Comparison of ENCODE assay signal across 1 mouse cellular context in the genomic region with DNA sequence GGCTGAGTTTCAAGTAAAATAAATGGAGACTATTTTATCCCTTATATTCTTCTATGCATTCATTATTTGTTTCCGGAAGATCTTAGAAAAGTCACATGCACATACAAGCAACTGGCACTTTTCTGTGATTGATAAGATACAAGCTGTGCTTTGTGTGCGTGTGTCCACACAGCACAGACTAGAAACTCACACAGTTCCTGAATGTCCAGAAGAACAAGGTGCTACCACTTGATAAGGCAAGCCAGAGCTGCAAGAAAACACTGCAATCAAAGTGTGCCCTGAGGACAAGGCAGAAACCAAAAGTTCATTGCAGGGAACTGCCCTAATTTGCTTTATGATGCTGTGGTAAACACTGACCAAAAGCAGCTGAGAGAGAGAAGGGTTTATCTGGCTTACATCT.
TF ChIP-seq lines count a peak whose summit lies in the region.

No protein-coding gene starts in this region.

TF ChIP-seq in MEL, 35 proteins besides CTCF, POLR2A, EP300 and RAD21 (continued from another document):
- TF ChIP-seq ZMIZ1 (IDR thresholded peaks at IDR 0.05; ENCODE audit: low read depth, low read length) (no peak), ZC3H11A (IDR thresholded peaks at IDR 0.05; ENCODE audit: low read depth, low read length) (no peak), MAZ (IDR thresholded peaks at IDR 0.05; ENCODE audit: low read depth, low read length) (no peak), GATA1 (IDR thresholded peaks at IDR 0.05; ENCODE audit: low read depth, low read length) (peak; percentile 37; the same call in 1 of the 2 replicates), ELF1 (IDR thresholded peaks at IDR 0.05; ENCODE audit: low read depth, low read length) (no peak), KAT2A (conservative IDR thresholded peaks at IDR 0.05; ENCODE audit: low read depth, low read length) (no peak)
